In genomic region chr17:78518814-78519213, GRCm38 (mm10) we compare ENCODE assay signal across 12 mouse cellular contexts. TPM values are rescaled to one million over a fixed set of nuclear protein-coding genes. Genes with fewer than 3 reads are reported as not detected.
DNase-seq lines count a peak whose midpoint lies in the region; ATAC-seq lines count a peak whose summit lies in the region.
"Had no signal": no experiment of that assay in that cellular context is flagged by ENCODE, and none has a peak within 500 bp of the region (broad histone marks: within the 10 kb centered on the region; RNA-seq: fewer than 3 reads in every experiment).

No protein-coding gene starts in this region.

- peak; percentile 50 for DNase-seq in adrenal gland, postnatal 14 days
- DNase-seq in adrenal gland, adult 8-10 months = no peak
- peak; percentile 14 for DNase-seq in kidney, postnatal 10 days
- DNase-seq in kidney, postnatal 25 days = no peak
- DNase-seq in gastrocnemius, postnatal 14 days = peak; percentile 32
- peak; percentile 49 to 64 for DNase-seq in heart, postnatal 14 days
- DNase-seq in cerebellum, adult 9-11 months = no peak
- DNase-seq: cerebellum, adult 8-10 months; kidney, adult 11 months had no signal

- ATAC-seq in erythroblast, adult 5-6 weeks (replicated peaks; ENCODE audit: low FRiP score, poor library complexity, severe bottlenecking) = no peak

- intact Hi-C loops in gastrocnemius, postnatal 14 days (cut with DNase I; ENCODE audit: low total_unique reads) = no loop called here
- intact Hi-C loops in heart, postnatal 14 days (cut with DNase I) = no loop called here

RNA-seq across cellular contexts. Expression of gene Vit, which starts 10.9 kb away (rescaled TPM):
- total RNA-seq in adrenal gland, postnatal 14 days (2021) = 1.1 and 2.5 TPM in 2 replicates
- 1 to 10 TPM; 2.4 to 3.5 (median 2.6) TPM for total RNA-seq in adrenal gland, adult 8-10 months (2022)
- total RNA-seq in gastrocnemius, postnatal 14 days (2021) = 1 to 10 TPM; 2.1 to 3.1 TPM
- 1 to 10 TPM; 1.3 to 1.5 TPM for total RNA-seq in heart, postnatal 14 days (2021)
- not detected in 2 replicates for total RNA-seq in erythroblast, adult 5-6 weeks (2015; ENCODE audit: low replicate concordance)
- not detected in 2 replicates for total RNA-seq in erythroblast, adult 5-6 weeks (2017; ENCODE audit: low replicate concordance)
- total RNA-seq: CH12.LX; neutrophil, adult 5-6 weeks had no signal

Comparison
In these comparisons a context has a peak if more than half of its experiments do, and no peak if none do; other contexts are left out.
1. DNase-seq: peak in adrenal gland, postnatal 14 days (single experiment), kidney, postnatal 10 days (single experiment), gastrocnemius, postnatal 14 days (single experiment) and heart, postnatal 14 days (2 of 2); none in adrenal gland, adult 8-10 months (single experiment), kidney, postnatal 25 days (0 of 2) and cerebellum, adult 9-11 months (single experiment).